Mouse (Mus musculus): Measurements from ENCODE around the gene Fh1.

The Fh1 gene

DNA sequence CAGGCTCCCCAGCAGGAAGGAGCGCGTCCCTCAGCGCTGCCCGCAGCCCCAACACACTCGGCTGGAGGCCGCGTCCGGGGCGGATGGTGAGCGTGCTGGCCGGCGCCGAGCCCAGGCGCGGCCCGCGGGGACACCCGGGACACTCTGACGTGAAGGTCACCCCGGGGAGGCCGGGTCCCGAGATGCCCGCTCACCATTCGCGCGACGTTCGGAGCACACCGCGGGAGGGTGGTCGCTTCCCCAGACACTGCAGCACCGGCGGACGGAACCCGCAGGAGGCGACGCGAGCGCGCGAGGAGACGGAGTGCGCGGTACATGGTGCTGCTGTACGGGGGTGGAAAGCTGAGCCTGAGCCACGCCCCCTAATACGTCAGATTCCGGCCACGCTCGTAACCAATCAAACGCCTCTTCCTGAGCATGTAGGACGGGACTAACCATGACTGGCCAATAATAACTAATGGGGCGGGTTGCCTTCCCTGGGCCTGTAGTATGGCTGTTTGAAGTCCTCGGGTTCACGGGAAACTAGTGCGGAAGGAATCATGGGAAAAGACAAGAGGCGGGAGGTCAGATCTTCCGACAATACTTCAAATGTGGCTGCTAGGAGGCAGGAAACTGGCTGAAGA, at the start of gene Fh1:
Fh1 (minus strand) TSS at position 379 of the 623 bp plus-strand sequence.
- peak; percentile 96 for DNase-seq (ENCODE audit: low read depth, low spot score)

DNA sequence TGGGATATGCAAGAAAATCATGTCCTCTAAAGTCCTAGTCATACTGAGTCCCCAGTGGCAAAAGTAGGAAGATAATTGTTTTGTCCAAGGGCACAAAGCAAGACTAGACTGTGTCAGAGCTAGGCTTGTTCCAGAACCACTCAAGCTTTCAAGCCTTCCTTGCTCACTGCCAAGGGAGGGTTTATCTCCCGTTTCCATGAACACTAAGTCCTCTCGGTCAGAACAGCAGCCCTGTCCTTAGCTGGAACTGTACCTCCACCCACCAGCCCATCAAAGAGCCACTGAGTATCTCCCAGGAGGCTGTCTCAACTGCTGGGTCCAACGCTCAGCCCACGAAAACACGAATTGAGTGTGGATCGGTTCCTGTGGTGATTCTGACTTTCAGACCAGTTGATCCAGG, 49.7 kb upstream of the Fh1 start:
- DNase-seq (ENCODE audit: low read depth, low spot score) = no peak

GRCm38 (mm10) chr1:175673563-175674325, 48.3 kb upstream of the Fh1 start:
- no peak for DNase-seq (ENCODE audit: low read depth, low spot score)

- DNase-seq (ENCODE audit: low read depth, low spot score) = no peak
These were observed 46.2 kb upstream of the Fh1 start for GRCm38 (mm10) chr1:175671626-175672025.

DNA sequence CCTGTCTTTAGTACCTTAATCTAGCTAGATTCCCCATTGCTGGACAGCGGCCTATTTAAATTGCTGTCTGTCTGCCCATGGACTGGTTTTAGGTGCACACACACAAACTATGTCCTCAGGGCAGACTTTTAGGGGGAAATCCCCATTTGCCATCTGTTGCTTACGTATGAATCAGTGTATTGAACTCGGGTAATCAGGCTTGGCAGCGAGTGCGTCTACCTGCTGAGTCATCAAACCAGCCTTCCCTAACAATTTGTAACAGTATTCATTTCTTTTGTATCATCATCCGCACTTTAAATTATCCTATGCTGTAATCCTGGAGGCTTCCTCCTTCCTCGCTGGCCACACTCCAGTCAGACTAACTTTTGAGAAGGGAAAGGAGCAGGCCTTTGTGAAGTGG, 44.6 kb upstream of the Fh1 start:
- DNase-seq (ENCODE audit: low read depth, low spot score) = no peak

DNA sequence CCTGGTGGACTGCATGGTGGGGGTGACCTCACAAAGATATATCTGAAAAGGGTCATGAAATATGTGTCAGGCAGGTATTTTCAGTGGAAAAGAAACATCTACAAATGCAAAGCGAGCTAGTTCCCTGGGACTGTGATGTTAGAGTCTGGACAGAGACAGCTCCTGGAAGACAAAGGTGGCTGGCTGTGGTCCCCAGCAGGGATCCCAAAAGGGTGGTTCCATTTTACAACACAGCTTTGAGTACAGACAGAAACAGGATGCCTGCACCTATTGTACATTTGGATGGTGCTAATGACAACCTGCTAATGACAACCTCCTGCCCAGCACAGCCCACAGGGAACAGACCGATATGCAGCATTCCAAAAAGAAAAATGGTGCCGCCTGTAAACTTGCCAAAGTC, 44.0 kb upstream of the Fh1 start:
- no peak for DNase-seq (ENCODE audit: low read depth, low spot score)

GRCm38 (mm10) chr1:175668666-175669405, 43.4 kb upstream of the Fh1 start:
- DNase-seq (ENCODE audit: low read depth, low spot score) = peak; percentile 27

DNA sequence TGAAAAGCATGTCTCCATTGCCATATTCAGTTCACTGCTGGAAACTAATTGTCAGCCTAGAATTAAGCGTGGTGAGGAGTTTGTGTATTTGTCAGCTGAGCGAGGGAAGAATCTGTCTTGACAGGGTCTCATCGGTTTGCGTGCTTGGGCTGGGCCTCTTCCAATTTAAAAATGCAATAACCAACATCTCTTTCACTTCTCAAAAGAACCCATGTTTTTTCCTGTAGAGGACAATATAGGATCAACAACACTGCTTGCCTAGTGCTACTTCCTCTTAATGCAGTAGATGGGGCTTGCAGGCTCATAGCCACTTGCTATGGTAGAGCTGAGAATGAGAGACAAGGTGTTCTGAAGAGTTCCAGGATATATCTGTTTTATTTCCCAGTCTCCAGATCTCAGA, 34.5 kb upstream of the Fh1 start:
- no peak for DNase-seq (ENCODE audit: low read depth, low spot score)

- no peak for DNase-seq (ENCODE audit: low read depth, low spot score)
These were observed 23.2 kb upstream of the Fh1 start for GRCm38 (mm10) chr1:175648615-175649014.

- DNase-seq (ENCODE audit: low read depth, low spot score) = no peak
These were observed 21.5 kb upstream of the Fh1 start for GRCm38 (mm10) chr1:175646952-175647351.

GRCm38 (mm10) chr1:175643496-175644265, 18.2 kb upstream of the Fh1 start:
- no peak for DNase-seq (ENCODE audit: low read depth, low spot score)

DNA sequence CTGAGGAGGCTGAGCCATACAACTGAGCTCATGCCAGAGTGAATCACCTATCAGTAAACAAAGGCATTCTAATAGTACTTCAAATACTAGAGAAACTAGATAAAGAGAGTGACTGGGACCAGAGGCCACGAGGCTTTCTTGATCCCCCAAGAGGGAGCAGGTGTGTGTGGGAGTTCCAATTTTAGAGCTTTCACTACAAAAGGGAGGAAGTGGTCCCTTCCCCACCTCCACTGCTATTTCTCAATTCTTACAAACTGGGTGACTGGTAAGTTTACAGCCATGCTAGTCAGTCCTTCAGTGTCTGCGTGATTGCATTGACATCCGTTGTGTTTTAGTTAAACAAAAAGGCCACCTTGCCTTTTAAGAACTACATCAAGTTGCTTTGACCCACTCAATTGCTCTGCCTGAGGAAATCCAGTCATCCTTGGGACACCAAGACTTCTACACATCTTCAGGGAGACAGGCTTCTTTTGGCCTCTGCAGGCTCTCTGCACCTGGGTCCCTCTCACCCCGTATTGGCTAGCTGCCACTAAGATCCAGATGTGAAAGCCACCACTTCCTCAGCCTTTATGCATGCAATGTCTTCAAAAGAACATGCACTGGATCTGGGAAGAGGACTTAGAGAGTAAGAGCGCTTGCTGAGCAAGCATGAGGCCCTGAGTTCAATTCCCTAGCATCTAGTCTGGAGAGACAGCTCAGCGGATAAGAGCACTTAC, 15.2 kb upstream of the Fh1 start:
- no peak for DNase-seq (ENCODE audit: low read depth, low spot score)

DNA sequence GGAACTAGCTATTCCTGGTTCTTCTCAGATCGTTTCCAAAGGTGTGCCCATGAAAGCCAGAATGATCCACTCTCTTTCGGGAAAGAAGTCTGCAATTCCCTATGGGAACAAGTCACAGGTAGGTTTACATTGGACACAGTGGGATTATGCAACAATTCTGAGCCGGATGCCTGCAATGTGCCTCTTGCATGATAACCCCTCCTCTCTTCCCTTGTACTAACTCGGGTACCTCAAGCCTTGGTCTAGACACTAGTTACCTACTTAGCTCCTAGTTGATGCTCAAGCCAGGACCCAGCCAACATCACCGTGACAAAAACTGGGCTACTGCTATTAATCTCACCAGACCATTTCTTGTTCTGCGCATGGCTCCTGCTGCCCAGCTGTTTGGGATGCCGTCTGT, 13.6 kb upstream of the Fh1 start:
- DNase-seq (ENCODE audit: low read depth, low spot score) = no peak

DNA sequence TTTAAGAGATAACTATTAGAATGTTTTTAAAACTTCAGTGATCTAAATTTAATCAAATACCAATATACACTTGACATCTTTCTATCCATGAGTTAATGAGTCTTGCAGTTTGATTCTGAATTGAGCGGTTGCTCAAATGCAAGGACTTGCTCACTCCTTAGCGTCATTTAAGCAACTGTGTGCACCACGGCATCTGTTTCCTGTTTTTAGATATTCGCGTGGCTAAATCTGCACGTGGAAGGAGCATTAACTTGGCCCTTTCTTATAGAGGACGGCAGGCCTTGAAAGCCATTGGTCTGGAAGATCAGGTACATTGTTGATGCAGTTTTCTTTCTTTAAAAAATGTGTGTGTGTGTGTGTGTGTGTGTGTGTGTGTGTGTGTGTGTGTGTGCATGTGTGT, 12.2 kb upstream of the Fh1 start:
- no peak for DNase-seq (ENCODE audit: low read depth, low spot score)

- no peak for DNase-seq (ENCODE audit: low read depth, low spot score)
These were observed 7.0 kb upstream of the Fh1 start for GRCm38 (mm10) chr1:175632470-175632869.

DNA sequence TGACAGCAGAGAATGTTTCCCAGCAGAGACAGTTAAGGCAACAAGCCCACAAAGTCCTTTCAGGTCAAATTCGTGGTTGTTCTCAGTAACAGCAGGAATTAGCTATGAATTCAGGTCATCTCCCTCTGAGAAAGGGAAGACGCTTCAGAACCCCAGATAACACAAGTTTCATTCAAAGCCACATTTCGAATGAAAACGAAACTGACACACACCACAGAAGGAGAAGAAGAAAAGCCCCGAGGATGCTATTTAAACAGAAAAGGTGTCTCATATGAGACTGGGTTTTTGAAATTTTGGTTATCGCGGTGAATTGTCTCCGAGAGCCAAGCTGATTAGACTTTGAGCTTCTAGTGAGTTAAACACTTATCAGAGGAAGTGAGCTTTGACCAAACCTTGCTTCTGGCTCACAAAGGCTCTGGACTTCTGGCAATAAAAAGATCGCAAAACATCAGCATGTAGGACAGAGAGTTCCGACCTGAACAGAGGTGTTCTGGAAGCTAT, 6.3 kb upstream of the Fh1 start:
- no peak for DNase-seq (ENCODE audit: low read depth, low spot score)

DNA sequence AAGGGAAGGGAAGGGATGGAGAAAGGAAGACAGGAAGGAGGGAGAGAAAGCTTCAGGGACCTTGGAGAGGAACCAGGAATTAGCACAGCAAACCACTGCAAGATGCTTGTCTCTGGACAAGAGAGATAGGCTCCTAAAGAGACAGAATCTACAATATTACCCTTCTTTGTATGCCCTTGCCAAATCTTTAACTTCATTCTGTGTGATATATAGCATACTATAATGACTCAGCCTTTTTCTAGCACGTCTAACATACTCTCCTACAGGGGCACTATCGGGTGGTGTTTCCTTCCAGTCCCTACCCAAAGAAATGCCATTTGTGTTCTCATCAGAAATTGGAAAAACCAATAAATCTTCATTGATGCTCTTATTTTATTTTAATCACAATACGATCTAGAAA, 5.6 kb upstream of the Fh1 start:
- no peak for DNase-seq (ENCODE audit: low read depth, low spot score)

- no peak for DNase-seq (ENCODE audit: low read depth, low spot score)
These were observed 4.9 kb upstream of the Fh1 start for GRCm38 (mm10) chr1:175630345-175630744.

DNA sequence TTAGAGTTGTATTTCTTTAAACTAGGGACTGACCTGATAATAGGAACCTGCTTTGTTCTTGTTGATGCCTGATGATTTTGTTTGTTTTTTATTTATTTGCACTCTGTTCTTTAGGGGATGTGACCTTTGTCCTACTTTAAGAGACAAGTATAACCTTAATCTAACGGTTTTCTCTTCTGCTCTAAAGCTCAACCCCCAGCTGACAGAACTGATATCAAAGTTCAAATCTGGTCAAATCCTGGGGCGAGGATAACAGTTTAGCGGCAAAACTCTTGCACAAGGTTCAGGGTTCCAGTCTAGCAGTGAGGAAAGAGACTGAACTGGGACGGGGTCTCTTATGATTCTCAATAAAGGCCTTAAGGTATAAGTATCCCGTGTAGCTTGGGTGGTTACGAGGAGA, 3.8 kb upstream of the Fh1 start:
- no peak for DNase-seq (ENCODE audit: low read depth, low spot score)

GRCm38 (mm10) chr1:175625990-175626692, 706 bp upstream of the Fh1 start:
- DNase-seq (ENCODE audit: low read depth, low spot score) = no peak

DNA sequence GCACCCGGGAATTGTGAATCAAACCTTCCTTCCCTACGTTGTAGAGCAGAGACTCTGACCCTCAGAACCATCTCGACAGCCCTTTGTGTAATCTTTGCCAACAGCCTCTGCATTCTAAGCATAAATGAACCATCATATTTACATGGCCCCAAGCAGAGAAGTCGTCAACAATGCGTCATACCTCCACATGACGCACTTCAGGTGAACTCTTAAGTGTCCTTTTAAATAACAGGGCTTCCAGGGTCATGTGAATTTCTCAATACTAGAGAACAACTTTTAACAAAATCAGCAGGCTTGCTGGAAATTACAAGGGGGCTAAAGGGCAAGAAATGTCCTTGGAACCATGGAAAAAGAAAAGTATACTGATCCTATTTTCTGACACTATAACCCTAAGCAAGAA, 1.8 kb downstream of the Fh1 start:
- no peak for DNase-seq (ENCODE audit: low read depth, low spot score)

Measured in embryo, embryonic 11.5 days (tissue).